Mouse (Mus musculus): Measurements from ENCODE around the gene Aig1. TPM values are rescaled to one million over a fixed set of nuclear protein-coding genes. Genes with fewer than 3 reads are reported as not detected.

Aig1 gene
- polyA plus RNA-seq, 1 experiment: 5.7 TPM

DNA sequence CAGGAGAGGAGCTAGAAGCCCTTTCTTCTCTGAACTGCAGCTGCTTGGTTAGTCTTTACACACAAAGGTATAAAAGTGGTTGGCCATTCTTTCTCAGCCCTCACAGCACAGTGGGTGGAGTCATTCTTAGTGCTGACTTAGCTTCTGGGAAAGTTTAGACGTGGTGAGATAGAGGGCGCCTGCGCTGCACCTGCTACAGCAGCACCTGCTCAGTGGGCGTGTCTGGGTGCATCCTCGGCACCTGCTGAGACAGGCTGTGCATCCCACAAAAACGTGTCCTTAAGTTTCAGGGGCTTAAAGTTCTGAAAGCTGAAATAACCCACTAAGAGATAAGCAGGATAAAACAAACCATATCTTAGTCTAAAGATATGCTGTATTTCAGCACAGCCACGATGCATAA, 227.0 kb downstream of the Aig1 start:
- no peak for TF ChIP-seq FLI1 (IDR thresholded peaks at IDR 0.05; ENCODE audit: low read length)
- TF ChIP-seq GATA1 (IDR thresholded peaks at IDR 0.05; ENCODE audit: borderline replicate concordance, low read length): no peak
- Histone ChIP-seq H3K27me3 (replicated peaks) (no peaks in the 10 kb centered on the region), H3K36me3 (replicated peaks; ENCODE audit: low read length) (no peaks in the 10 kb centered on the region), H3K4me3 (replicated peaks) (no peak overlapping the region), H3K4me1 (no peaks in the 10 kb centered on the region), H3K9me3 (no peaks in the 10 kb centered on the region)

- Histone ChIP-seq H3K4me3 (replicated peaks) (no peak overlapping the region), H3K36me3 (replicated peaks; ENCODE audit: low read length) (no peaks in the 10 kb centered on the region), H3K27me3 (replicated peaks) (no peaks in the 10 kb centered on the region), H3K4me1 (no peaks in the 10 kb centered on the region), H3K9me3 (no peaks in the 10 kb centered on the region)
- TF ChIP-seq GATA1 (IDR thresholded peaks at IDR 0.05; ENCODE audit: borderline replicate concordance, low read length) (no peak), FLI1 (IDR thresholded peaks at IDR 0.05; ENCODE audit: low read length) (no peak)
Measured at GRCm38 (mm10) chr10:13631796-13632195, 237.0 kb downstream of the Aig1 start.

DNA sequence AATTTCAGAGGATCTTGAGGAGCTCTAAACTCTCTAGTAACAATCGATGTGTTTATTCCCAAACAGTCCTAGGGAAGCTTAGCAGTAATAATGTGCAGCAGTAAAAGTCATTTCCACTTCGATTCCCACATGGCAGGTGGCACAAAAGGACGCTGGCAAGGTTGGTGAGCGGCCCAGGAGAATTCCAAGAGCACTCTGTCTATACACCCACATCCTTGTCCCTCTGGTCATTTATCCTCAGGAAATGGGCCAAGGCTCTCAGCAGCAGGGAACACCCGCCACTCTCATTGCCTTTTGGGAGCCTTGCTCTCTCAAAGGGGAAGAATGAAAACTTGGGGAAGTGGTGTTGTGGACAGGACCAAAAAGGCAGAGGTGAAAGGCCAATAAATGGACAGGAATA, 245.0 kb downstream of the Aig1 start:
- TF ChIP-seq GATA1 (IDR thresholded peaks at IDR 0.05; ENCODE audit: borderline replicate concordance, low read length) (no peak), FLI1 (IDR thresholded peaks at IDR 0.05; ENCODE audit: low read length) (no peak)
- Histone ChIP-seq H3K36me3 (replicated peaks; ENCODE audit: low read length) (no peaks in the 10 kb centered on the region), H3K27me3 (replicated peaks) (no peaks in the 10 kb centered on the region), H3K4me3 (replicated peaks) (no peak overlapping the region), H3K9me3 (no peaks in the 10 kb centered on the region), H3K4me1 (no peaks in the 10 kb centered on the region)

DNA sequence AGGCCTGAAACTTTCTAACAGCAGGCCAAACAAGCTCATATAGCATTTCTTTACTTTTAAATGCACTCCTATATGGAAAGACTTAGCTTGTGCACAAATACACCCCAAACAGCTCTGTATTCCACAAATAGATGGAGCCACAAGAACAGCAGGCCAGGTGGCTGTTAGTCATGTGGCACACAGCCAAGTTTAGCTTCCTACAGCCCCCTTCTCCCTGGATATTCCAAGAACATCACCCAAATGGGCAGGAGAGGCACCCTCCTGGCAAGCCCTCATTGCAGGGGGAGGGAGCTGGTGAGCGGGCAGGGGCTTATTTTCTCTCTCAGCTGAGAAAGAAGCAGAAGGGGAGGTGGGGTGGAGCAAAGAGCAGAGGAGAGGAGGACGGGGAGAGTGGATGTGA, 267.9 kb downstream of the Aig1 start:
- peaks cover 41% of the 10 kb centered on the region for H3K9me3 ChIP-seq
- no peak overlapping the region for H3K4me3 ChIP-seq (replicated peaks)
- TF ChIP-seq GATA1 (IDR thresholded peaks at IDR 0.05; ENCODE audit: borderline replicate concordance, low read length) (no peak), FLI1 (IDR thresholded peaks at IDR 0.05; ENCODE audit: low read length) (no peak)
- H3K4me1 ChIP-seq: peaks cover 4% of the 10 kb centered on the region
- no peaks in the 10 kb centered on the region for H3K27me3 ChIP-seq (replicated peaks)
- H3K36me3 ChIP-seq (replicated peaks; ENCODE audit: low read length): no peaks in the 10 kb centered on the region

- H3K9me3 ChIP-seq: peaks cover 36% of the 10 kb centered on the region
- H3K27me3 ChIP-seq (replicated peaks): no peaks in the 10 kb centered on the region
- H3K4me3 ChIP-seq (replicated peaks): no peak overlapping the region
- H3K36me3 ChIP-seq (replicated peaks; ENCODE audit: low read length): no peaks in the 10 kb centered on the region
- TF ChIP-seq FLI1 (IDR thresholded peaks at IDR 0.05; ENCODE audit: low read length): no peak
- peaks cover 6% of the 10 kb centered on the region for H3K4me1 ChIP-seq
Measured at GRCm38 (mm10) chr10:13597491-13597890, 271.3 kb downstream of the Aig1 start.

Other genes starting within 250 kb of the Aig1 start
- 0.47 and 0.75 TPM in 2 replicates for gene Hivep2, start 97.1 kb upstream of the Aig1 start, polyA plus RNA-seq (2012; ENCODE audit: insufficient read depth, low replicate concordance)